Mouse (Mus musculus) cortical plate, adult 2 months (tissue): ENCODE results near the gene Ppp1r9b. TPM values are rescaled to one million over a fixed set of nuclear protein-coding genes. Genes with fewer than 3 reads are reported as not detected.

ENCODE experiments used
- H3K27ac ChIP-seq: fragments of 200-500 bp; 2 replicates; pipeline ENCODE4 v1.5.1; 2012; ENCODE audit warnings: low read length, control low read depth, inconsistent platforms; ENCODE audit not compliant: insufficient read depth
- H3K4me1 ChIP-seq: fragments of 200-500 bp; 2 replicates; pipeline ENCODE4 v1.6.1; 2011; ENCODE audit warnings: low read length; ENCODE audit not compliant: control insufficient read depth, insufficient read depth
- H3K4me3 ChIP-seq: fragments of 200-500 bp; 2 replicates; pipeline ENCODE4 v1.5.1; 2011; ENCODE audit warnings: mild to moderate bottlenecking, low read length, control low read depth; ENCODE audit not compliant: insufficient read depth
- CTCF ChIP-seq: fragments of 200-500 bp; IDR thresholded peaks from 2 replicates; pipeline ENCODE4 v1.5.1; 2011; ENCODE audit warnings: mild to moderate bottlenecking, control low read depth, low read length; ENCODE audit not compliant: insufficient read depth; ENCODE audit errors: extremely low read depth
- POLR2A ChIP-seq: fragments of 200-500 bp; IDR thresholded peaks from 2 replicates; pipeline ENCODE4 v1.6.1; 2011; ENCODE audit warnings: mild to moderate bottlenecking, low read length, control low read depth; ENCODE audit not compliant: insufficient read depth; ENCODE audit errors: extremely low read depth
- polyA plus RNA-seq: library from polyadenylated mRNA; depleted of rRNA; stranded (reverse); fragments of >200 nt; gene quantifications from 2 replicates; pipeline ENCODE4 v1.2.3, GENCODE M21; 2012; rRNA removed

The Ppp1r9b gene
- polyA plus RNA-seq = 284 and 326 TPM in 2 replicates

DNA sequence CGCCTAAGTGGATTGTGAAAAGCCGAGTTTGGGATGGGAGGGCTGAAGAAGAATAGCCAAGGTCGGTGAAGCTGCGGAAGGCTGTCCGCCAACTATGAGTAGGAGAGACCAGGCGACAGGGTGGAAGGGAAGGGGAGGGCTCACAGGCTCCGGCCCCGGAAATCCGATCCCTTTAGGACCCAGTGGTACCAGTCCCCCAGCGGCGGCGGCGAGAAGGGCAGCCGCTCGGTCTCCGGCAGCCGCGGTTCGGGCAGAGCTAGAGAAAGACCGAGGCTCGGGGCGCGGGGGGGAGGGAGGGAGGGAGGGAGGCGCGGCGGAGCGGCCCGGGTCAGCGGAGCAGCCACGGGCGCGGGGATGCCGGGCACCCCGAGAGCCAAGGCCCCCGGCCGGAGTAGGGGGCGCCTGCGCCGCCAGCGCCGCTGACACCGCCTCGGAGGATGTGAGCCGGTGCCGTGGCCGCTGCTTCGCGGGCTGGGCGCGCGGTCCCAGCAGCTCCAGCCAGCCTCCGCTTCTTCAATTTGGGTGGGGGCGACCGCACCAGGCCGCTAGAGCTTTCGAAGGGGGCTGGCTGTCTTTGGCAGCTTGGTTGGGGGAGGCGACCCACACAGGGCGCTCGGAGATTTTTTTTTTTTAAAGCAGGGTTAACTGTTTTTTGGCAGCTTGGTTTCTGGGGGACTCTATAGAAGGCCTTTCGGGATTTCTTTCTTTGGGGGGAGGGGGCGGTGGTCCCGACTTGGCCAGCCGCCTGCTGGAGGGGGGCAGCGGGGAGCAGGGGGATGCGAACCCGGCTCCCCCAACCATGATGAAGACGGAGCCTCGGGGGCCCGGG lies at the start of gene Ppp1r9b:
TSS of gene Ppp1r9b (plus strand) at position 287 of the 829 bp plus-strand sequence.
- Histone ChIP-seq H3K4me3 (peak within 1 kb of the TSS; percentile 53), H3K4me1 (peaks cover 13% of the 10 kb centered on the region; the same call in 1 of the 2 replicates), H3K27ac (peak within 1 kb of the TSS; percentile 95)
- peak; percentile 54; the same call in 1 of the 2 replicates for TF ChIP-seq POLR2A
- TF ChIP-seq CTCF = 0 out of 2 replicates have a peak, but pooled peaks have one; percentile 10

DNA sequence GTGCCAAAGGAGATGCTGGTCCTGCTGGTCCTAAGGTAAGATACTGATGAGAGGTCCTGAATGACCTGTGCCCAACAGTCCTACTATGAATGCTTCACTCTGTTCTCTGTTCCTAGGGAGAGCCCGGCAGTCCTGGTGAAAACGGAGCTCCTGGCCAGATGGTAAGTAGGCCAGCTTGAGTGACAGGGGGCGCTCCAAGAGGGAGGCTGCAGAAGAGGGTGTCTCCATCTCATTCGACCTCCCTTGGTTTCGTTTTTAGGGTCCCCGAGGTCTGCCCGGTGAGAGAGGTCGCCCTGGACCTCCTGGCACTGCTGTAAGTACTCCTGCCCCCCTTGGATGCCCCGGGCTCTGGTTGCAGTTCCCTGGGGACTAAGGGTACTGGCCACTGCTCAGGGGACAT lies 49.7 kb upstream of the Ppp1r9b start:
- TF ChIP-seq POLR2A (no peak), CTCF (no peak)
- Histone ChIP-seq H3K4me1 (peaks cover 3% of the 10 kb centered on the region; the same call in 1 of the 2 replicates), H3K4me3 (no peak overlapping the region), H3K27ac (no peak overlapping the region)

DNA sequence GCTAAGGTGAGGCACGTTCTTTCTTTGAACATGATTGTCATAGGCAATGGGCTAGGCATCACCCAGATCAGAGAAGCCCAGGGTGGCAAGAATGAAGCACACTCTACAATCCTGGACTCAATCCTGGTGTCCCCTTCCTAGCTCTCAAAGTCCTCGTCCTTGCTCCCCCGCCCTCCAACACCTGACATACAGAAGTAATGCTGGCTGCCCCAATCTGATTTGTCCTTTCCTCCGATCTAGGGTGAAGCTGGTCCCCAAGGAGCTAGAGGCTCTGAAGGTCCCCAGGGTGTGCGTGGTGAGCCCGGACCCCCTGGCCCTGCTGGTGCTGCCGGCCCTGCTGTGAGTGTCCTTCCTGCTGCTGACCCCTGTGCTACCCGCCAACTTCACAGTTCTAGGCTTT lies 49.1 kb upstream of the Ppp1r9b start:
- no peak for TF ChIP-seq CTCF
- TF ChIP-seq POLR2A = no peak
- peaks cover 3% of the 10 kb centered on the region; the same call in 1 of the 2 replicates for H3K4me1 ChIP-seq
- H3K4me3 ChIP-seq = no peak overlapping the region
- no peak overlapping the region for H3K27ac ChIP-seq

DNA sequence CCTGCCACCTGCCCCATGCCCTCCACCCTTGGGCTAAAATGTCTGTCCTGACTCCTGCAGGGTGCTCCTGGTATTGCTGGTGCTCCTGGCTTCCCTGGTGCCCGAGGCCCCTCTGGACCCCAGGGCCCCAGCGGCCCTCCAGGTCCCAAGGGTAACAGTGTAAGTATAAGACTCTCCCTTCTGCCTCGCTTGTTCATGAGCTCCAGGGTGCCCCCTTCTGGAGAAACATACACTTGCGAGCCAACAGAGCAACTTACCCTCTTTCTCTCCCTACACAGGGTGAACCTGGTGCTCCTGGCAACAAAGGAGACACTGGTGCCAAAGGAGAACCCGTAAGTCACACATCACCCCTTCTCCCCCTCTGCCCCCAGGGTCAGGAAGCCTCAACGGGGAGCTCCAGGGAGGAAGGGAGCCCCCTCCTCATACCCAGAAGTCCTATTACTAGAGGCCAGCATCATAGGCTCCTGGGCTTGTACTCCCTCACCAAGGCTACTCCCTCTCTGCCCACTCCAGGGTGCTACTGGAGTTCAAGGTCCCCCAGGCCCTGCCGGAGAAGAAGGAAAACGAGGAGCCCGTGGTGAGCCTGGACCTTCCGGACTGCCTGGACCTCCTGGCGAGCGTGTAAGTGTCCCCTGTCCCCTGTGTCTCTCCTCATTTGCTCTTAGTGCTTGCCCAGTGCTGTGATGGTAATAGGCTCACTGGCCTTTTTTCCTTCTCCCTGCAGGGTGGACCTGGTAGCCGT lies 48.4 kb upstream of the Ppp1r9b start:
- Histone ChIP-seq H3K4me1 (peaks cover 3% of the 10 kb centered on the region; the same call in 1 of the 2 replicates), H3K4me3 (no peak overlapping the region), H3K27ac (no peak overlapping the region)
- TF ChIP-seq CTCF = peak; percentile 40; the same call in 1 of the 2 replicates
- TF ChIP-seq POLR2A = no peak

DNA sequence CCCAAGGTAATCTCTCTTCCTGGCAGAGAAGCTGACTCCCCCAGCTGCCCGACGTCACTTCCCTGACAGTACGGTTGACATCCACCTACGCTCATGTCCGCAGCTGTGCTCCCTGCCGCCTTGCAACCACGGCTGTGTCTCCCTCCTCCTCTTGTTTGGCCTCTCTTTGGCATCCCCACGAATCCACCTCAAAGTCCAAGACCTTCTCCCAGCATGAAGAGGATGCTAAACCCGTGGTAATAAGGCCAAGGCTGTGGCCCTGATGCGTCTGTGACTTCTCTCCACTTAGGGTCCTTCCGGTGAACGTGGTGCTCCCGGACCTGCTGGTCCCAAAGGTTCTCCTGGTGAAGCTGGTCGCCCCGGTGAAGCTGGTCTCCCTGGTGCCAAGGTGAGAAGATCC lies 47.8 kb upstream of the Ppp1r9b start:
- Histone ChIP-seq H3K4me1 (no peaks in the 10 kb centered on the region), H3K4me3 (no peak overlapping the region), H3K27ac (no peak overlapping the region)
- TF ChIP-seq POLR2A (no peak), CTCF (no peak)

DNA sequence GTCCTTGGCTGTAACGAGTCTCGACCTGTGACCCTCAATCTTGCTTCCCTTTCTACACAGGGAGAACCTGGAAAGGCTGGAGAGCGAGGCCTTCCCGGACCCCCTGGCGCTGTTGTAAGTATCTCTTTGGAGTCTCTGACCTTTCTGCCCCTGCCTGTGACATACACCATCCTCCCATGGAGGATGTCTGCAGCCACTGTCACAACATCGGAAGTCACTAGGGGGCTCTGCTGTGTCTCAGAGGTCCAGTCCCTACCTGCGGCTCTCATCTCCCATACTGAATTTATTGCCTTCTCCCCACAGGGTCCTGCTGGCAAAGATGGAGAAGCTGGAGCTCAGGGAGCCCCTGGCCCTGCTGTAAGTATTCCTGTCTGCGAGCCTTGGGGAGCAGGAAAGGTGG lies 46.5 kb upstream of the Ppp1r9b start:
- TF ChIP-seq CTCF = 0 out of 2 replicates have a peak, but pooled peaks have one; percentile 15
- no peak for TF ChIP-seq POLR2A
- Histone ChIP-seq H3K4me1 (no peaks in the 10 kb centered on the region), H3K4me3 (no peak overlapping the region), H3K27ac (no peak overlapping the region)

DNA sequence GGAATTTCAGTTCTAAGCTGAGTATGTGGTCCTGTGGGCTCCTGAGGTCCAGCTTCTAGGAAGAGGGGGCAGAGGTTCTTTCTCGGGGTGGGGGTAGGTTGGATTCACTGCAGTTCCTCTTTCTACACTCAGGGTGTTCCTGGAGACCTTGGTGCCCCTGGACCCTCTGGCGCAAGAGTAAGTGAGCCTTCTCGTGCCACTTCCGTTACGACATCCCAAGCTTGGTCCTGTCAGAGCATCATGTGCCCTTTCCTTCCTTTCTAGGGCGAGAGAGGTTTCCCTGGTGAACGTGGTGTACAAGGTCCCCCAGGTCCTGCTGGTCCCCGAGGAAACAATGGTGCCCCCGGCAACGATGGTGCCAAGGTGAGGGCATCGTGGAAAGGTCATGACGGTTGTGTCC lies 45.6 kb upstream of the Ppp1r9b start:
- Histone ChIP-seq H3K4me3 (no peak overlapping the region), H3K4me1 (no peaks in the 10 kb centered on the region), H3K27ac (no peak overlapping the region)
- TF ChIP-seq CTCF (no peak), POLR2A (no peak)

DNA sequence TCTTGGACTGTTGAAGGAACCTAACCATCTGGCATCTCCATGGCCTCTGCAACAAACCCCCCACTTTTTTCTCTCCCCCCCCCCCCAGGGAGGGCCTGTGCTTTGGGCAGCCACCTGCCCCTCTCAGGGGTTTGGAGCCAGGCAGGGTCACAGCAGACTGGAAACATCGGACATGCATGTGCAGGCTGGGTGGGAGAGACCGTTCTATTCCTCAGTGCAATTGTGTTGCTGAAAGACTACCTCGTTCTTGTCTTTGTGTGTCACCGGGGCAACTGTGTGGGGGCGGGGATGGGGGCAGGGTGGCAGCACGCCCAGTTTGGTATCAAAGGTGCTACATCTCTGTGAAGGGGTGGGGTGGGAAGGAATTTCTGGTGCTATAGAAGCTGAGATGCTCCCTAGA lies 38.7 kb upstream of the Ppp1r9b start:
- TF ChIP-seq CTCF (no peak), POLR2A (no peak)
- H3K27ac ChIP-seq = no peak overlapping the region
- no peak overlapping the region for H3K4me3 ChIP-seq
- no peaks in the 10 kb centered on the region for H3K4me1 ChIP-seq

DNA sequence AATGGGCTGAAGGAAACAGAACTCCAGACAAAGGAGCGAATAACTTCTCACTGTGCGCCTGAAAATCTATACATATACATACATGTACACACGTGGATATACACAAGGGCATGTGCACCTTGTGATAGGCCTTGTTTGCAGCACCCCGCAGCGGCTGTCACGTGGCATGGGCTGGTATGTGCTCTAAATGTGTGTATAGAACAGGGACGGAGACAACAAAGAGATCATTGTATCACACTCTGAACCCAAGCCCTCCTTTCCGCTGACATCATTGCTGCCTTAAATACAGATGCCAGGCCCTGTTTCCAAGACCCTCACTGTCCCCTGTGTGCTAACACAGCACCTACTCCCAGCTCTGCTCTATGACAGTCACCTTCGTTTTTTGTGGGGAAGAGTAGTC lies 35.7 kb upstream of the Ppp1r9b start:
- no peak overlapping the region for H3K27ac ChIP-seq
- H3K4me3 ChIP-seq = no peak overlapping the region
- H3K4me1 ChIP-seq = no peaks in the 10 kb centered on the region
- TF ChIP-seq CTCF (no peak), POLR2A (no peak)

DNA sequence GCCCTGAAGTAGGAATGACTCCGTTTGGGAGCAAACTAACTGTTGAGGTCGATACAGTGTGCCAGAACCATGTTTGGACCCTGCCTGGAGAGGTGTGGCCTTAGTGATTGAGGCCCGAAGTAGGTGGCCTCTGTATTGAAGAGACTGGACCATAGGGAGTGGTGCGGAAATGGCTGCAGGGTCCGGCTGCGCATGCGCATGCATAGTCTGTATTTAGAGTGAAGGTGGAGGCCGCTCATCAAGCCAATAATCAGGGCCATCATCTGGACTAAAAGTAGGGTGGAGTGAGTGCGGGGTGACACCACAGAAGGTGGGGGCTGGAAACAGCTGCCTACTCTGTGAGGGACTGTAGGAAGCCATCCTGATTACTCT lies 33.2 kb upstream of the Ppp1r9b start:
- Histone ChIP-seq H3K4me1 (no peaks in the 10 kb centered on the region), H3K4me3 (no peak overlapping the region), H3K27ac (no peak overlapping the region)
- TF ChIP-seq POLR2A (no peak), CTCF (no peak)
